ENCODE assay signal across 8 mouse cellular contexts in the genomic region with DNA sequence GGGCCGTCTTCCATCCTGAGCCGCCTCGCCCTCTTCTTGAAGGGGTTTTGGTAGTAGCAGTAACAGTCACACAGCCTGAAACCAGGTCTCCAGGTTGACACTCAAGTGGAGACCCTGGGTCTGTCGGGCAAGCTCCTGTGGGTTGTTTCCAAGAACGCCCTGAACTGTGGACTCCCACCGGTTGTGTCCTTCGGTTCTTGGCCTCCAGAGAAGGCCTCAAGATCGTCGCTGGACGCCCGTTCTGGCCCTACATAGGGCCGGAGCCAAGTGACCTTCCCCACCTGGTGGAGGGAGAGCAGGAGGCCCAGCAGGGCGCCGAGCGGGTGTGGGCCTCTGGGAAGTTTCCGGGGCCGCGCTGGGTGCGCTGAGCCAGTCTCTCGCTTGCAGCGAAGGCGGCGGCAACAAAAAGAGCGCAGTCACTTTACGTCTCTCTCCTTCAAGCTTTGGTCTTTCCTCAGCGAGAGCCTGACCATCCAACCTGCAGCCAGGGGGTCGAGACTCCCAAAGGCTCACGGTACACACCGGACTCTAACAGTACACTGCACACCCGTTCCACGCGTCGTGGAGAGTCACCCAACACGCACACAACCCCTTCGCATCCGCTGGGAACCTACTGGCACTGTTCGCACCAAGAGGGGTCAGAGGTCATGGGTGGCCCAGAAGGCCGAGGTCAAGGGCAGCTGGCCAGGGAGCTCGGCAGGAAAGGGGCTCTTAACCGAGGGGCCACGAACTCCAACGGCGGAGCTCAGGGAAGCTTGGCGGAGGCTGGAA. TPM values are rescaled to one million over a fixed set of nuclear protein-coding genes. Genes with fewer than 3 reads are reported as not detected.
DNase-seq lines count a peak whose midpoint lies in the region; ATAC-seq and TF ChIP-seq lines count a peak whose summit lies in the region.

No protein-coding gene starts in this region.

- no peak for TF ChIP-seq POLR2A in heart, adult 2 months (IDR thresholded peaks at IDR 0.05; ENCODE audit: insufficient read depth, low read depth, low read length)

- peak overlapping the region; percentile 91 for H3K27ac ChIP-seq in heart, adult 2 months
- peak overlapping the region; percentile 99 for H3K27ac ChIP-seq in forebrain, embryonic 10.5 days
- peak overlapping the region; percentile 83; the same call in 1 of the 2 replicates for H3K27ac ChIP-seq in intestine, embryonic 15.5 days
- H3K27ac ChIP-seq in midbrain, embryonic 13.5 days = no peak overlapping the region

- H3K4me3 ChIP-seq in heart, adult 2 months = peak overlapping the region; percentile 77
- peak overlapping the region; percentile 91 for H3K4me3 ChIP-seq in forebrain, embryonic 10.5 days
- H3K4me3 ChIP-seq in intestine, embryonic 15.5 days (replicated peaks) = peak overlapping the region; percentile 68
- H3K4me3 ChIP-seq in midbrain, embryonic 13.5 days (replicated peaks) = peak overlapping the region; percentile 50

- no peaks in the 10 kb centered on the region for H3K9me3 ChIP-seq in forebrain, embryonic 10.5 days
- H3K9me3 ChIP-seq in intestine, embryonic 15.5 days = no peaks in the 10 kb centered on the region
- H3K9me3 ChIP-seq in midbrain, embryonic 13.5 days = no peaks in the 10 kb centered on the region

- no peak for TF ChIP-seq EP300 in heart, adult 2 months (IDR thresholded peaks at IDR 0.05; ENCODE audit: insufficient read depth, low read depth, low read length)

- H3K4me2 ChIP-seq in intestine, embryonic 15.5 days (replicated peaks) = peak overlapping the region; percentile 95
- H3K4me2 ChIP-seq in midbrain, embryonic 13.5 days (replicated peaks) = peak overlapping the region; percentile 76

- WGBS in heart, adult 2 months = 28% methylated on average over 44 of the region's 44 CpGs
- WGBS in forebrain, embryonic 10.5 days = 4% methylated on average over 44 of the region's 44 CpGs
- WGBS in intestine, embryonic 15.5 days = 15% methylated on average over 44 of the region's 44 CpGs
- WGBS in midbrain, embryonic 13.5 days = 9% methylated on average over 44 of the region's 44 CpGs

- TF ChIP-seq CTCF in heart, adult 2 months (IDR thresholded peaks at IDR 0.05) = peak; percentile 12; the same call in 1 of the 2 replicates

- intact Hi-C loops in heart, adult 2 months (cut with DNase I) = loop anchor here (5.0 kb wide), 2 partner anchors 137 to 302 kb away; no protein-coding TSS in a partner anchor

- peak overlapping the region; percentile 93 for H3K9ac ChIP-seq in heart, adult 2 months (ENCODE audit: low read depth, low read length)
- H3K9ac ChIP-seq in intestine, embryonic 15.5 days = peak overlapping the region; percentile 74
- H3K9ac ChIP-seq in midbrain, embryonic 13.5 days (replicated peaks) = peak overlapping the region; percentile 69

- H3K79me2 ChIP-seq in heart, adult 2 months (replicated peaks; ENCODE audit: control insufficient read depth, insufficient read depth, low read length) = no peaks in the 10 kb centered on the region

- DNase-seq in heart, adult 2 months = peak; percentile 46 to 52
- no peak for DNase-seq in heart, adult 9 months (ENCODE audit: low spot score in 2 of 2)
- DNase-seq in forebrain, embryonic 10.5 days (ENCODE audit: extremely low spot score, low spot score) = no peak
- no peak for DNase-seq in urinary bladder, postnatal 36 days (ENCODE audit: low spot score in 2 of 2)
- no peak for DNase-seq in left cerebral cortex, adult 8-10 months (ENCODE audit: low spot score in 2 of 2)
- DNase-seq in adrenal gland, adult 18-20 months (ENCODE audit: low spot score in 2 of 2) = no peak

- no peaks in the 10 kb centered on the region for H3K36me3 ChIP-seq in heart, adult 2 months (ENCODE audit: control insufficient read depth, insufficient read depth, low read length)
- peaks cover 16% of the 10 kb centered on the region for H3K36me3 ChIP-seq in forebrain, embryonic 10.5 days (replicated peaks)
- no peaks in the 10 kb centered on the region for H3K36me3 ChIP-seq in intestine, embryonic 15.5 days
- H3K36me3 ChIP-seq in midbrain, embryonic 13.5 days = no peaks in the 10 kb centered on the region

- peaks cover 7% of the 10 kb centered on the region; the same call in 1 of the 2 replicates for H3K27me3 ChIP-seq in heart, adult 2 months (ENCODE audit: control insufficient read depth, insufficient read depth, low read length)
- H3K27me3 ChIP-seq in forebrain, embryonic 10.5 days (ENCODE audit: poor library complexity, severe bottlenecking) = peaks cover 98% of the 10 kb centered on the region
- H3K27me3 ChIP-seq in intestine, embryonic 15.5 days (replicated peaks) = peaks cover 73% of the 10 kb centered on the region
- peaks cover 91% of the 10 kb centered on the region for H3K27me3 ChIP-seq in midbrain, embryonic 13.5 days

- H3K4me1 ChIP-seq in heart, adult 2 months (ENCODE audit: control insufficient read depth, insufficient read depth, low read length) = 0 out of 2 replicates have a peak, but pooled peaks cover 2% of the 10 kb centered on the region
- peaks cover 97% of the 10 kb centered on the region for H3K4me1 ChIP-seq in forebrain, embryonic 10.5 days
- peaks cover 28% of the 10 kb centered on the region for H3K4me1 ChIP-seq in intestine, embryonic 15.5 days (replicated peaks)
- H3K4me1 ChIP-seq in midbrain, embryonic 13.5 days (replicated peaks) = peaks cover 62% of the 10 kb centered on the region

- ATAC-seq in intestine, embryonic 15.5 days = no peak
- no peak for ATAC-seq in midbrain, embryonic 13.5 days

RNA-seq across cellular contexts. Expression of a gene that starts 2.0 kb away (rescaled TPM):
- total RNA-seq in heart, adult 2 months (2021) = 10 to 100 TPM; 16.8 to 18.1 TPM
- 7.6 and 10.8 TPM in 2 replicates for polyA plus RNA-seq in heart, adult 2 months (2012; rRNA removed)
- polyA plus RNA-seq in forebrain, embryonic 10.5 days (2016; fragmentation: Nextera tagmentation; extraction: Ambion mirVana) = 40.1 and 43.1 TPM in 2 replicates
- polyA plus RNA-seq in intestine, embryonic 15.5 days (2015; fragmentation: Nextera tagmentation; extraction: Ambion mirVana) = 16.4 and 17.7 TPM in 2 replicates
- 8.7 and 12.5 TPM in 2 replicates for polyA plus RNA-seq in midbrain, embryonic 13.5 days (2015; fragmentation: Nextera tagmentation; extraction: Ambion mirVana)
- total RNA-seq in left cerebral cortex, adult 8-10 months (2022) = 10 to 100 TPM in 3 of 4 experiments, 1 to 10 TPM in 1; 9.1 to 11.7 (median 11.2) TPM
- 1 to 10 TPM; 4.3 to 7.6 TPM for total RNA-seq in adrenal gland, adult 18-20 months (2021)

RNA-seq across cellular contexts. Expression of a gene that starts 33.0 kb away (rescaled TPM):
- total RNA-seq in heart, adult 2 months (2021) = not detected
- 0.18 and 0.47 TPM in 2 replicates for polyA plus RNA-seq in heart, adult 2 months (2012; rRNA removed)
- polyA plus RNA-seq in forebrain, embryonic 10.5 days (2016; fragmentation: Nextera tagmentation; extraction: Ambion mirVana) = not detected in 2 replicates
- polyA plus RNA-seq in intestine, embryonic 15.5 days (2015; fragmentation: Nextera tagmentation; extraction: Ambion mirVana) = not detected in 2 replicates
- polyA plus RNA-seq in midbrain, embryonic 13.5 days (2015; fragmentation: Nextera tagmentation; extraction: Ambion mirVana) = not detected in 2 replicates
- not detected for total RNA-seq in left cerebral cortex, adult 8-10 months (2022)
- not detected for total RNA-seq in adrenal gland, adult 18-20 months (2021)

Comparison
In these comparisons a context has a peak if more than half of its experiments do, and no peak if none do; other contexts are left out.
1. DNase-seq: peak in heart, adult 2 months (2 of 2); none in heart, adult 9 months (0 of 2), forebrain, embryonic 10.5 days (single experiment), urinary bladder, postnatal 36 days (0 of 2), left cerebral cortex, adult 8-10 months (0 of 2) and adrenal gland, adult 18-20 months (0 of 2).
2. Peak in every context shown above with its lines, with median percentiles within 50 percentile points of each other: H3K4me3 ChIP-seq and H3K9ac ChIP-seq.